Mouse (Mus musculus) heart, embryonic 15.5 days (tissue): ENCODE measurements around the gene Iqck. TPM values are rescaled to one million over a fixed set of nuclear protein-coding genes. Genes with fewer than 3 reads are reported as not detected.
A peak's percentile ranks its signal among the peaks of the same experiment; 100 is the strongest.

Experiments
- ATAC-seq: fragments of 200-750 bp; cut with Nextera tagmentation; replicated peaks from 2 replicates; pipeline ENCODE4 v1.8.0; 2017; ENCODE audit warnings: low read depth, moderate TSS enrichment; ENCODE audit not compliant: insufficient number of reproducible peaks, insufficient read depth, low FRiP score
- H3K27ac ChIP-seq: fragments of 300-500 bp; sonication (generic); 2 replicates; pipeline ENCODE4 v1.5.1; 2015; ENCODE audit warnings: mild to moderate bottlenecking, inconsistent platforms
- H3K27me3 ChIP-seq: fragments of 300-500 bp; sonication (generic); 2 replicates; pipeline ENCODE4 v1.6.1; 2015; ENCODE audit warnings: inconsistent platforms
- H3K36me3 ChIP-seq: fragments of 300-500 bp; sonication (generic); 2 replicates; pipeline ENCODE4 v1.6.1; 2015; ENCODE audit warnings: mild to moderate bottlenecking, inconsistent platforms
- H3K4me1 ChIP-seq: fragments of 300-500 bp; sonication (generic); replicated peaks from 2 replicates; pipeline ENCODE4 v1.6.1; 2015; ENCODE audit warnings: inconsistent platforms
- H3K4me2 ChIP-seq: fragments of 300-500 bp; sonication (generic); 2 replicates; pipeline ENCODE4 v1.6.1; 2015; ENCODE audit warnings: inconsistent platforms, mild to moderate bottlenecking, moderate library complexity
- H3K4me3 ChIP-seq: fragments of 300-500 bp; sonication (generic); 2 replicates; pipeline ENCODE4 v1.5.1; 2015; ENCODE audit warnings: mild to moderate bottlenecking, inconsistent platforms
- H3K9ac ChIP-seq: fragments of 300-500 bp; sonication (generic); 2 replicates; pipeline ENCODE4 v1.6.1; 2015; ENCODE audit warnings: mild to moderate bottlenecking, inconsistent platforms
- H3K9me3 ChIP-seq: fragments of 300-500 bp; sonication (generic); replicated peaks from 2 replicates; pipeline ENCODE4 v1.6.1; 2016; ENCODE audit warnings: inconsistent platforms
- WGBS: fragments of 180-500 bp; shearing (Covaris S2); methylation state at CpG from one replicate; pipeline ENCODE4 v1.1.7; 2015; ENCODE audit warnings: mixed read lengths; 5-methylcytosine and 5-hydroxymethylcytosine counted together
- polyA plus RNA-seq: library from polyadenylated mRNA; unstranded; fragments of >200 nt; fragmentation: Nextera tagmentation; extraction: Ambion mirVana; gene quantifications from 2 replicates; pipeline ENCODE4 v1.2.1, GENCODE M21; 2015

Gene Iqck
- polyA plus RNA-seq, 1 experiment from 2014 or later: 1.0 TPM

GRCm38 (mm10) chr7:118852611-118853010, 2.9 kb upstream of the Iqck start:
- Histone ChIP-seq H3K4me2 (no peak overlapping the region), H3K27ac (peak overlapping the region; percentile 40), H3K4me1 (peaks cover 55% of the 10 kb centered on the region), H3K4me3 (no peak overlapping the region), H3K9me3 (no peaks in the 10 kb centered on the region), H3K36me3 (peaks cover 32% of the 10 kb centered on the region), H3K27me3 (no peaks in the 10 kb centered on the region), H3K9ac (no peak overlapping the region)
- 83% methylated on average over 4 of the region's 4 CpGs for WGBS
- ATAC-seq: no peak

- 14% methylated on average over 3 of the region's 3 CpGs for WGBS
- peak overlapping the region; percentile 76 for H3K4me2 ChIP-seq
- H3K9me3 ChIP-seq: no peaks in the 10 kb centered on the region
- H3K36me3 ChIP-seq: peaks cover 26% of the 10 kb centered on the region
- no peaks in the 10 kb centered on the region for H3K27me3 ChIP-seq
- H3K9ac ChIP-seq: peak overlapping the region; percentile 73
- ATAC-seq: no peak
- H3K27ac ChIP-seq: no peak overlapping the region
- peak overlapping the region; percentile 97 for H3K4me3 ChIP-seq
- peaks cover 40% of the 10 kb centered on the region for H3K4me1 ChIP-seq
Measured at GRCm38 (mm10) chr7:118854606-118855005, 946 bp upstream of the Iqck start.

- peak within 1 kb of the TSS; percentile 76 for H3K4me2 ChIP-seq
- peak; percentile 71 for ATAC-seq
- no peaks in the 10 kb centered on the region for H3K9me3 ChIP-seq
- peak within 1 kb of the TSS; percentile 73 for H3K9ac ChIP-seq
- H3K27me3 ChIP-seq: no peaks in the 10 kb centered on the region
- H3K4me1 ChIP-seq: peaks cover 27% of the 10 kb centered on the region
- peak within 1 kb of the TSS; percentile 64 for H3K27ac ChIP-seq
- peaks cover 16% of the 10 kb centered on the region for H3K36me3 ChIP-seq
- WGBS: under 1% methylated on average over 41 of the region's 46 CpGs
- H3K4me3 ChIP-seq: peak within 1 kb of the TSS; percentile 97
Measured at GRCm38 (mm10) chr7:118855877-118856304, 339 bp downstream of the Iqck start, which contains the start of gene Knop1. Knop1 (minus strand) TSS chr7:118856254.

GRCm38 (mm10) chr7:118858640-118859039, 3.1 kb downstream of the Iqck start:
- H3K4me2 ChIP-seq: no peak overlapping the region
- no peak overlapping the region for H3K4me3 ChIP-seq
- no peaks in the 10 kb centered on the region for H3K9me3 ChIP-seq
- H3K27ac ChIP-seq: no peak overlapping the region
- WGBS: 83% methylated on average over 1 of the region's 1 CpGs
- peaks cover 15% of the 10 kb centered on the region for H3K4me1 ChIP-seq
- H3K27me3 ChIP-seq: no peaks in the 10 kb centered on the region
- no peak overlapping the region for H3K9ac ChIP-seq
- no peak for ATAC-seq
- no peaks in the 10 kb centered on the region for H3K36me3 ChIP-seq

- Histone ChIP-seq H3K27ac (no peak overlapping the region), H3K9ac (no peak overlapping the region), H3K36me3 (no peaks in the 10 kb centered on the region), H3K4me1 (no peaks in the 10 kb centered on the region), H3K4me3 (no peak overlapping the region), H3K4me2 (no peak overlapping the region), H3K27me3 (no peaks in the 10 kb centered on the region), H3K9me3 (no peaks in the 10 kb centered on the region)
- ATAC-seq: no peak
- 71% methylated on average over 2 of the region's 2 CpGs for WGBS
Measured at GRCm38 (mm10) chr7:118865362-118865761, 9.8 kb downstream of the Iqck start.

GRCm38 (mm10) chr7:118879466-118880029, 24.0 kb downstream of the Iqck start:
- no peak overlapping the region for H3K27ac ChIP-seq
- H3K9ac ChIP-seq: no peak overlapping the region
- H3K36me3 ChIP-seq: no peaks in the 10 kb centered on the region
- no peak for ATAC-seq
- H3K27me3 ChIP-seq: no peaks in the 10 kb centered on the region
- H3K4me3 ChIP-seq: no peak overlapping the region
- WGBS: 80% methylated on average over 3 of the region's 3 CpGs
- no peaks in the 10 kb centered on the region for H3K9me3 ChIP-seq
- H3K4me1 ChIP-seq: peaks cover 8% of the 10 kb centered on the region; the same call in 1 of the 2 replicates
- H3K4me2 ChIP-seq: no peak overlapping the region

- Histone ChIP-seq H3K4me1 (peaks cover 9% of the 10 kb centered on the region; the same call in 1 of the 2 replicates), H3K9me3 (no peaks in the 10 kb centered on the region), H3K36me3 (no peaks in the 10 kb centered on the region), H3K27ac (no peak overlapping the region), H3K9ac (no peak overlapping the region), H3K4me2 (no peak overlapping the region), H3K27me3 (no peaks in the 10 kb centered on the region), H3K4me3 (no peak overlapping the region)
- WGBS: 51% methylated on average over 4 of the region's 4 CpGs
- no peak for ATAC-seq
Measured at GRCm38 (mm10) chr7:118883957-118884356, 28.4 kb downstream of the Iqck start.

- H3K36me3 ChIP-seq: no peaks in the 10 kb centered on the region
- no peaks in the 10 kb centered on the region for H3K9me3 ChIP-seq
- H3K27me3 ChIP-seq: no peaks in the 10 kb centered on the region
- ATAC-seq: no peak
- no peak overlapping the region for H3K27ac ChIP-seq
- no peak overlapping the region for H3K4me2 ChIP-seq
- no peak overlapping the region for H3K9ac ChIP-seq
- peaks cover 10% of the 10 kb centered on the region; the same call in 1 of the 2 replicates for H3K4me1 ChIP-seq
- H3K4me3 ChIP-seq: no peak overlapping the region
- 73% methylated on average over 4 of the region's 4 CpGs for WGBS
Measured at GRCm38 (mm10) chr7:118884969-118885368, 29.4 kb downstream of the Iqck start.

GRCm38 (mm10) chr7:118887303-118888055, 31.9 kb downstream of the Iqck start:
- WGBS: 58% methylated on average over 6 of the region's 6 CpGs

GRCm38 (mm10) chr7:118889046-118889680, 33.6 kb downstream of the Iqck start:
- no peak for ATAC-seq
- no peak overlapping the region for H3K4me3 ChIP-seq
- 21% methylated on average over 3 of the region's 3 CpGs for WGBS

More at GRCm38 (mm10) chr7:118887303-118888055, 31.9 kb downstream of the Iqck start:
- ATAC-seq: no peak
- H3K4me1 ChIP-seq: peaks cover 10% of the 10 kb centered on the region; the same call in 1 of the 2 replicates
- H3K9me3 ChIP-seq: no peaks in the 10 kb centered on the region
- H3K4me3 ChIP-seq: no peak overlapping the region
- H3K36me3 ChIP-seq: no peaks in the 10 kb centered on the region
- no peak overlapping the region for H3K27ac ChIP-seq
- H3K4me2 ChIP-seq: no peak overlapping the region
- no peak overlapping the region for H3K9ac ChIP-seq
- H3K27me3 ChIP-seq: no peaks in the 10 kb centered on the region

More at GRCm38 (mm10) chr7:118889046-118889680, 33.6 kb downstream of the Iqck start:
- Histone ChIP-seq H3K27ac (no peak overlapping the region), H3K4me1 (peaks cover 3% of the 10 kb centered on the region; the same call in 1 of the 2 replicates), H3K27me3 (no peaks in the 10 kb centered on the region), H3K36me3 (no peaks in the 10 kb centered on the region), H3K4me2 (no peak overlapping the region), H3K9ac (no peak overlapping the region), H3K9me3 (no peaks in the 10 kb centered on the region)
